Mouse (Mus musculus) kidney, embryonic 14.5 days (tissue): ENCODE data around the gene Tmc5. TPM values are rescaled to one million over a fixed set of nuclear protein-coding genes. Genes with fewer than 3 reads are reported as not detected.

Experiments
- ATAC-seq: fragments of 200-750 bp; cut with Nextera tagmentation; 2 replicates; pipeline ENCODE4 v1.8.0; 2017; ENCODE audit warnings: moderate number of reproducible peaks, mild to moderate bottlenecking, moderate TSS enrichment, moderate library complexity; ENCODE audit not compliant: low FRiP score, low TSS enrichment
- H3K27ac ChIP-seq: fragments of 300-500 bp; sonication (generic); 2 replicates; pipeline ENCODE4 v1.5.1; 2014; ENCODE audit warnings: low read depth, mild to moderate bottlenecking, low read length, moderate library complexity, mixed read lengths
- H3K27me3 ChIP-seq: fragments of 300-500 bp; sonication (generic); 2 replicates; pipeline ENCODE4 v1.6.1; 2014; ENCODE audit warnings: mild to moderate bottlenecking, low read length; ENCODE audit not compliant: control insufficient read depth, insufficient read depth
- H3K36me3 ChIP-seq: fragments of 300-500 bp; sonication (generic); 2 replicates; pipeline ENCODE4 v1.6.1; 2014; ENCODE audit warnings: low read length, mixed read lengths; ENCODE audit not compliant: control insufficient read depth, insufficient read depth
- H3K4me1 ChIP-seq: fragments of 300-500 bp; sonication (generic); 2 replicates; pipeline ENCODE4 v1.6.1; 2014; ENCODE audit warnings: low read length, mixed read lengths; ENCODE audit not compliant: control insufficient read depth, insufficient read depth
- H3K4me2 ChIP-seq: fragments of 300-500 bp; sonication (generic); replicated peaks from 2 replicates; pipeline ENCODE4 v1.6.1; 2014; ENCODE audit warnings: low read depth, mild to moderate bottlenecking, low read length
- H3K4me3 ChIP-seq: fragments of 300-500 bp; sonication (generic); 2 replicates; pipeline ENCODE4 v1.5.1; 2014; ENCODE audit warnings: mild to moderate bottlenecking, low read length
- H3K9ac ChIP-seq: fragments of 300-500 bp; sonication (generic); 2 replicates; pipeline ENCODE4 v1.6.1; 2014; ENCODE audit warnings: low read depth, mild to moderate bottlenecking, low read length, moderate library complexity
- H3K9me3 ChIP-seq: fragments of 300-500 bp; sonication (generic); 2 replicates; pipeline ENCODE4 v1.6.1; 2016; ENCODE audit warnings: low read length; ENCODE audit not compliant: control insufficient read depth
- WGBS: fragments of 180-500 bp; shearing (Covaris S2); extraction: QIAGEN DNeasy Blood & Tissue Kit; methylation state at CpG from one replicate; pipeline ENCODE4 v1.1.7; 2014; 5-methylcytosine and 5-hydroxymethylcytosine counted together
- polyA plus RNA-seq: library from polyadenylated mRNA; unstranded; fragments of >200 nt; fragmentation: Nextera tagmentation; extraction: Ambion mirVana; gene quantifications from 2 replicates; pipeline ENCODE4 v1.2.1, GENCODE M21; 2014

Gene Tmc5
- polyA plus RNA-seq, 1 experiment from 2014 or later, result not detected

GRCm38 (mm10) chr7:118691287-118691686 lies 94.2 kb downstream of the Tmc5 start:
- no peak overlapping the region for H3K9ac ChIP-seq
- H3K4me1 ChIP-seq, result no peaks in the 10 kb centered on the region
- no peaks in the 10 kb centered on the region for H3K27me3 ChIP-seq
- no peak overlapping the region for H3K4me3 ChIP-seq
- H3K36me3 ChIP-seq, result peaks cover 82% of the 10 kb centered on the region
- WGBS, result 81% methylated on average over 2 of the region's 2 CpGs
- H3K27ac ChIP-seq, result no peak overlapping the region
- no peak overlapping the region for H3K4me2 ChIP-seq
- no peaks in the 10 kb centered on the region for H3K9me3 ChIP-seq
- no peak for ATAC-seq

- Histone ChIP-seq H3K36me3 (peaks cover 66% of the 10 kb centered on the region), H3K4me3 (no peak overlapping the region)
- no peak for ATAC-seq
Observed at GRCm38 (mm10) chr7:118696146-118696545, 99.0 kb downstream of the Tmc5 start.

GRCm38 (mm10) chr7:118697168-118697567 lies 100.1 kb downstream of the Tmc5 start:
- no peak overlapping the region for H3K27ac ChIP-seq
- no peak overlapping the region for H3K4me2 ChIP-seq
- H3K27me3 ChIP-seq, result no peaks in the 10 kb centered on the region
- no peaks in the 10 kb centered on the region for H3K4me1 ChIP-seq
- H3K4me3 ChIP-seq, result no peak overlapping the region
- WGBS, result 84% methylated on average over 4 of the region's 4 CpGs
- no peak overlapping the region for H3K9ac ChIP-seq
- H3K36me3 ChIP-seq, result peaks cover 56% of the 10 kb centered on the region
- no peak for ATAC-seq
- no peaks in the 10 kb centered on the region for H3K9me3 ChIP-seq

More at GRCm38 (mm10) chr7:118696146-118696545, 99.0 kb downstream of the Tmc5 start:
- no peaks in the 10 kb centered on the region for H3K9me3 ChIP-seq
- H3K4me2 ChIP-seq, result no peak overlapping the region
- no peaks in the 10 kb centered on the region for H3K27me3 ChIP-seq
- H3K4me1 ChIP-seq, result no peaks in the 10 kb centered on the region
- H3K9ac ChIP-seq, result no peak overlapping the region
- WGBS, result 96% methylated on average over 6 of the region's 6 CpGs
- H3K27ac ChIP-seq, result no peak overlapping the region

- Histone ChIP-seq H3K9me3 (no peaks in the 10 kb centered on the region), H3K4me3 (no peak overlapping the region), H3K27me3 (no peaks in the 10 kb centered on the region), H3K9ac (no peak overlapping the region), H3K4me2 (no peak overlapping the region), H3K27ac (no peak overlapping the region), H3K36me3 (peaks cover 42% of the 10 kb centered on the region), H3K4me1 (peaks cover 7% of the 10 kb centered on the region; the same call in 1 of the 2 replicates)
- 92% methylated on average over 9 of the region's 9 CpGs for WGBS
- ATAC-seq, result no peak
Observed at GRCm38 (mm10) chr7:118698882-118699281, 101.8 kb downstream of the Tmc5 start.

- no peak overlapping the region for H3K4me2 ChIP-seq
Observed at GRCm38 (mm10) chr7:118703144-118703561, 106.1 kb downstream of the Tmc5 start.

GRCm38 (mm10) chr7:118704001-118704850 lies 107.1 kb downstream of the Tmc5 start:
- WGBS, result 74% methylated on average over 9 of the region's 9 CpGs
- Histone ChIP-seq H3K4me1 (peaks cover 18% of the 10 kb centered on the region; the same call in 1 of the 2 replicates), H3K9me3 (no peaks in the 10 kb centered on the region), H3K36me3 (no peaks in the 10 kb centered on the region), H3K27ac (no peak overlapping the region), H3K27me3 (no peaks in the 10 kb centered on the region), H3K4me2 (peak overlapping the region; percentile 86), H3K9ac (no peak overlapping the region), H3K4me3 (peak overlapping the region; percentile 89; the same call in 1 of the 2 replicates)
- ATAC-seq, result no peak

More at GRCm38 (mm10) chr7:118703144-118703561, 106.1 kb downstream of the Tmc5 start:
- 91% methylated on average over 15 of the region's 15 CpGs for WGBS
- Histone ChIP-seq H3K9ac (no peak overlapping the region), H3K9me3 (no peaks in the 10 kb centered on the region), H3K36me3 (peaks cover 7% of the 10 kb centered on the region), H3K27ac (no peak overlapping the region), H3K27me3 (no peaks in the 10 kb centered on the region), H3K4me1 (peaks cover 18% of the 10 kb centered on the region; the same call in 1 of the 2 replicates), H3K4me3 (no peak overlapping the region)
- no peak for ATAC-seq

GRCm38 (mm10) chr7:118705101-118705961 lies 108.2 kb downstream of the Tmc5 start, which contains the start of gene Gde1:
Gene Gde1, minus strand, starts transcription at chr7:118705778.
- peak; percentile 95 for ATAC-seq
- peak within 1 kb of the TSS; percentile 85 for H3K9ac ChIP-seq
- peak within 1 kb of the TSS; percentile 86 for H3K4me2 ChIP-seq
- peak within 1 kb of the TSS; percentile 89 for H3K4me3 ChIP-seq
- WGBS, result 0% methylated on average over 66 of the region's 66 CpGs
- peak within 1 kb of the TSS; percentile 83 for H3K27ac ChIP-seq
- no peaks in the 10 kb centered on the region for H3K27me3 ChIP-seq
- H3K9me3 ChIP-seq, result no peaks in the 10 kb centered on the region
- H3K36me3 ChIP-seq, result no peaks in the 10 kb centered on the region
- H3K4me1 ChIP-seq, result peaks cover 18% of the 10 kb centered on the region; the same call in 1 of the 2 replicates

GRCm38 (mm10) chr7:118706051-118706450 lies 109.0 kb downstream of the Tmc5 start:
- WGBS, result 21% methylated on average over 6 of the region's 6 CpGs
- no peaks in the 10 kb centered on the region for H3K36me3 ChIP-seq
- H3K27me3 ChIP-seq, result no peaks in the 10 kb centered on the region
- ATAC-seq, result peak; percentile 37; the same call in 1 of the 2 replicates
- H3K9me3 ChIP-seq, result no peaks in the 10 kb centered on the region
- H3K4me1 ChIP-seq, result peaks cover 18% of the 10 kb centered on the region; the same call in 1 of the 2 replicates
- H3K4me3 ChIP-seq, result peak overlapping the region; percentile 89
- 0 out of 2 replicates have a peak overlapping the region, but pooled peaks have one; percentile 85 for H3K9ac ChIP-seq
- H3K27ac ChIP-seq, result peak overlapping the region; percentile 83
- H3K4me2 ChIP-seq, result peak overlapping the region; percentile 86
